Mouse (Mus musculus) monocyte, adult 5-6 weeks (primary cell): ENCODE results near the gene Plod3. TPM values are rescaled to one million over a fixed set of nuclear protein-coding genes. Genes with fewer than 3 reads are reported as not detected.

Source experiments
- ATAC-seq: fragments of 153-309, 156-312 bp; replicated peaks from 2 replicates; pipeline ENCODE4 v1.8.0; 2017; ENCODE audit warnings: mild to moderate bottlenecking; ENCODE audit not compliant: low TSS enrichment, insufficient number of reproducible peaks, severe bottlenecking, poor library complexity, low FRiP score
- total RNA-seq: library from RNA; stranded (forward); fragments of 200-1000, 200-491, 200-594 nt; gene quantifications from 3 replicates; pipeline ENCODE4 v1.2.3, GENCODE M21; 2017

Plod3 gene
- total RNA-seq, 1 experiment from 2014 or later = 205 TPM

GRCm38 (mm10) chr5:137000612-137001011 is 13.8 kb downstream of the Plod3 start:
- ATAC-seq = no peak

DNA sequence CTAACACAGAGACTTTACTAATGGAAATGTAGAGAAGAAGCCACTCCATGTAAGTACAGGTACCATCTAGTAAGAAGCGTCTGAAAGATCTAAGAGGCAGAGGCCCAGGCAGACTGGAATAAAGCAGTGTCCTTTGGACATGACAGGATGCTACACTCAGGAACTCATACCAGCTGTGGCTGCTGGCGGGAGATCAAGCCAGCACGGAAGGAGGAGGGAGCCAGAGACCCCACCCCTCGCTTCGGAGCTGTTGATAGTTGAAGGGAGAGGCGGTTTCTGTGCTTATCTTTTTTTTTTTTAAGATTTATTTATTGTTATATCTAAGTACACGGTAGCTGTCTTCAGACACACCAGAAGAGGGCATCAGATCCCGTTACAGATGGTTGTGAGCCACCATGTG is 20.5 kb downstream of the Plod3 start:
- ATAC-seq = no peak

DNA sequence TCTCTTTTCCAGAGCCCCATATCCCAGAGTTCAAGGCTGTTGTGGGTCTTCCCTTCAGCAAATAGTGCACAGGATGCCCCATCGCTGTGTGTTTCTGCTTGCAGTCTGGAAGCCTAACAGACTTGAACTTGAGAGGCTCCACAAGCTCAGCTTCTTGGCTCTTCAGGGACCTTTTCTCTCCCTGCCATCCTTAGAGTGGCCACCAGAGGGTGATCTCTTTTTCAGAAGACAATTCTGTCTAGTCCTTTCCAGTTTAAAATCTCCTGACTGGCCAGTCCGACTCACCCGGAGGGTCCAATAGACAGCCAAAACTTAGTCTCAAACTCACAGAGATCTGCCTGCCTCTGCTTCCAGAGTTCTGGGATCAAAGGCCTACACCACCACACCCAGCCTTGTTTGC is 23.2 kb downstream of the Plod3 start:
- no peak for ATAC-seq

- ATAC-seq = no peak
These were observed 25.7 kb downstream of the Plod3 start for GRCm38 (mm10) chr5:137012401-137012950.

DNA sequence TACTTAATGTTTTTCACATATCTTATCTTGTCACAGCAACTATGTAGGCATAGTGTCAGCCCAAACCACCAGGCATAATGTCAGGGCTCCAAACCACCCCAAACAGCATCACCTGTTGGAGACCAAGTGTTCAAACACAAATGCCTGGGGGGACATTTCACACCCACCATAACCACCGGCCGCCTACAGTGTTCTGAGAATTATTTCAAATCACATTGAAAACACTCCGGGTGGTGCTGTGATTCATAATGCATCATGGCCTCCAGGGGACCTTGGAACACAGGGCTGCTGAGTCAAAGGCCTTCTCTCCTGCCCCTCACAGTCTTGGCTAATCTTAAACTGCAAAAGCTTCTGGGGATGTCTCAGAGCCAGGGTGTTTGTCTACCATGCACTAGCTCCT is 29.1 kb downstream of the Plod3 start:
- ATAC-seq = no peak

DNA sequence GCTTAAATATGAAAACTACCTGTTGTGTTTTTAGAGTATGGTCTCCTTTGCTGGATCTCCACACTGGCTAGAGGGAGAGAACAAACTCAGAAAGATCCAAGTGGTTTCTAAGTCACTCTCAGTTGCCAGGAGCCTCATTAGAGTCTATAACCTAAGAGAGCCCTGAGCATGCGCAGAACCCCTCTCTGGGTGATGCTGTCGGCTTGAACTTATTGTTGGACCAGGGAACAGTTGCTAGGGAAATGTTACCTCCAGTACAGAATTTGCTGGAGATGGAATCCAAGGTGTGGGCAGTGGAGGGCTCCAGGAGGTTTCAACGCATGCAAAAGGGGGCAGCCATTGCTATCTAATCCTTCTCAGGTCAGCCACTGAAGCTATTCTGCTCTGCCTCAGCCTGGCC is 37.5 kb downstream of the Plod3 start:
- ATAC-seq = no peak

DNA sequence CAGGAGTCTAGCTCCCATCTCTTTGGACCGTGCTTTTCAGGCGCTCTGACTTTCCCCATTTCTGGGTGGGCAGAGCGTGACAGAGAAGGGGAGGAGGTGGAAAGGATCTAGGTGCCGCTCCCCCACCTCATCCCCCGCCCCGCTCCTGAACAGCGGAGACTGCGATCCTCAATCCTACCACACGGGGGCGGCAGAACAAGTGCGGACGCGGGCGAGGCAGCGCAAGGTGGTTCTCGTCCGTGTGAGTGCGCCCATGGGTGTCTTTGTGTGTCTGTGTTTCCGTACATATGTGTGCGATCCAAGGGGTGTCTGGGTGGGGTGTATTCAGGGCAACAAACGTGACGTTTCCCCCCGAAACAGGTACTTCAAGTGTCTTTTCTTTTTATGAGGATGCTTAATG is 38.3 kb downstream of the Plod3 start:
- peak; percentile 79 for ATAC-seq

- ATAC-seq = no peak
These were observed 39.3 kb downstream of the Plod3 start, which contains the start of gene Vgf for GRCm38 (mm10) chr5:137026092-137026491. Gene Vgf, plus strand, starts transcription at chr5:137026392.

GRCm38 (mm10) chr5:137028561-137029272 is 41.9 kb downstream of the Plod3 start:
- ATAC-seq = no peak

- no peak for ATAC-seq
These were observed 42.4 kb downstream of the Plod3 start for GRCm38 (mm10) chr5:137029273-137029585.

DNA sequence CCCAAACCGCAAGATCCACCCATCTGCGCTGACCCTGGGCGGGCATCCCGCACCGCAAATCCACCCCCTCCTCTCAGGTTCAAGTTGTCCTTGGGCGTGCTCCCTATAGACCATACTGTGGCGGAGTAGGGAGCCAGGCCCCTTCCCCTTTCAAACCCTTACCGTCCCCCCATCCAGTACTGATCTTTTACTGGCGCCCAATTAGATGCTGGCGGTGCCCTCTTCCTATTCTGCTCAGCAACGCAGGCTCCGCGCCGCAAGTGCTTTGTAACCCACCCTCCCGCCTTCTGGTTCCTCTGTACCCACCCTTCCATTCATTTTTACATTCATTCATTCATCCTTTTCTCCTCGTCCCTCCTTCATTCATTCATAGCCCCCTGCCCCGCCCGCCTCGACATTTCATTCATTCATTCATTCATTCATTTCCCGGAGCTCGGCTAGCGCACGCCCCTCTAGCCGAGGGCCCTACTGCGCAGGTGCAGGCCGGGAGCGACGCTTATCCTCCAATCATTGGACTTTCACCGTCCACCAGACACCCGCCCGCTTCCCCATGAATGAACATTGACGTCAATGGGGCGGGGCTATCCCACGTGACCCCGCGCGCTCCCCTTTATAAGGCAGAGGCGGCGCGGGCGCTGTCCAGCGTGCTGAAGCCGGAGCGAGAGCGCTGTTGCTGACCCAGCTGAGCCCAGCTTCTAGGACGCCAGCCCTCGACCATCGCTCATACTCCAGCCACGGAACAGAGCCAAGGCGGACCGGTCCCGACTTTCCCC is 43.0 kb downstream of the Plod3 start:
- ATAC-seq = peak; percentile 82

- ATAC-seq = no peak
These were observed 43.6 kb downstream of the Plod3 start for GRCm38 (mm10) chr5:137030416-137030810.

DNA sequence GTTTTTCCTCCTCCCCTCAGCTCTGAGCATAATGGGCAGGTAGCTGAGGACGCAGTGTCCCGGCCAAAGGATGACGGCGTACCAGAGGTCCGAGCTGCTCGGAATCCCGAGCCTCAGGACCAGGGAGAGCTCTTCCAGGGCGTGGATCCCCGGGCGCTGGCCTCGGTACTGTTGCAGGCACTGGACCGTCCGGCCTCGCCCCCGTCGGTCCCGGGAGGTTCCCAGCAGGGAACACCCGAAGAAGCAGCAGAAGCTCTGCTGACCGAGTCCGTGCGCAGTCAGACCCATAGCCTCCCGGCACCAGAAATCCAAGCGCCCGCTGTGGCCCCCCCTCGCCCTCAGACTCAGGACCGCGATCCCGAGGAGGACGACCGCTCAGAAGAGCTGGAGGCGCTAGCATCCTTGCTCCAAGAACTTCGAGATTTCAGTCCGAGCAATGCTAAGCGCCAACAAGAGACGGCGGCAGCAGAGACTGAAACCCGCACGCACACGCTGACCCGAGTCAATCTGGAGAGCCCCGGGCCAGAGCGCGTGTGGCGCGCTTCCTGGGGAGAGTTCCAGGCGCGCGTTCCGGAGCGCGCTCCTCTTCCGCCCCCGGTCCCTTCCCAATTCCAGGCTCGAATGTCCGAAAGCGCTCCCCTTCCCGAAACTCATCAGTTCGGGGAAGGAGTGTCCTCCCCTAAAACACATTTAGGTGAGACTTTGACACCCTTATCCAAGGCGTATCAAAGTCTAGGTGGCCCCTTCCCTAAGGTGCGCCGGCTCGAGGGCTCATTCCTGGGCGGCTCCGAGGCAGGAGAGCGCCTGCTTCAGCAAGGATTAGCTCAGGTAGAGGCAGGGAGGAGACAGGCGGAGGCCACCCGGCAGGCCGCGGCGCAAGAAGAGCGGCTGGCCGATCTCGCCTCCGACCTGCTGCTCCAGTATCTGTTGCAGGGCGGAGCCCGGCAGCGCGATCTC is 44.5 kb downstream of the Plod3 start:
- ATAC-seq = no peak

DNA sequence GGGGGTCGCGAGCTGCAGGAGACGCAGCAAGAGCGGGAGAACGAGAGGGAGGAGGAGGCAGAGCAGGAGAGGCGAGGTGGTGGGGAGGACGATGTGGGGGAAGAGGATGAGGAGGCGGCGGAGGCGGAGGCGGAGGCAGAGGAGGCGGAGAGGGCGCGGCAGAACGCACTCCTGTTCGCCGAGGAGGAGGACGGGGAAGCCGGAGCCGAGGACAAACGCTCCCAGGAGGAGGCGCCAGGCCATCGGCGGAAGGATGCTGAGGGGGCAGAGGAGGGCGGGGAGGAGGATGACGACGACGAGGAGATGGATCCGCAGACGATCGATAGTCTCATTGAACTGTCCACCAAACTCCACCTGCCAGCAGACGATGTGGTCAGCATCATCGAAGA is 45.2 kb downstream of the Plod3 start:
- no peak for ATAC-seq

- 0 out of 2 replicates have a peak, but pooled peaks have one; percentile 32 for ATAC-seq
These were observed 45.8 kb downstream of the Plod3 start for GRCm38 (mm10) chr5:137032641-137033074.

DNA sequence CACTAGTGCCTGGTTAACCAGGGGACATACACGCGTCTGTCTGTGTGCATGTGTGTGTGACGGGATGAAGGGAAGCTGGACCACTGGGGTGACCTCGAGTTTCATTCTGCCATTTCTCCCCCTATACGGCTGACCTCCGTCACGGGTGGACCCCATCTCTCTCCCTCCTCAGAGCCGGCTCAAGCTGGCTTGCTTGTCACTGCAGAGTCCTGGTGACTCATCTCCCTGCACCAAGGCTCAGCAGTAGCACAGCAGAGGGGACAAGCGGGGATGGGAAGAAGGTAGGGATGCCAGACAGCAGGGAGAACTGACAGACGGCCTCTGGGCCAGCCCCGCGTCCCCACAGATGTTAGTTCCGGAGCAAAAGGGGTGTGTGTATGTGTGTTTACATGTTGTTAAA is 49.4 kb downstream of the Plod3 start:
- ATAC-seq = no peak

DNA sequence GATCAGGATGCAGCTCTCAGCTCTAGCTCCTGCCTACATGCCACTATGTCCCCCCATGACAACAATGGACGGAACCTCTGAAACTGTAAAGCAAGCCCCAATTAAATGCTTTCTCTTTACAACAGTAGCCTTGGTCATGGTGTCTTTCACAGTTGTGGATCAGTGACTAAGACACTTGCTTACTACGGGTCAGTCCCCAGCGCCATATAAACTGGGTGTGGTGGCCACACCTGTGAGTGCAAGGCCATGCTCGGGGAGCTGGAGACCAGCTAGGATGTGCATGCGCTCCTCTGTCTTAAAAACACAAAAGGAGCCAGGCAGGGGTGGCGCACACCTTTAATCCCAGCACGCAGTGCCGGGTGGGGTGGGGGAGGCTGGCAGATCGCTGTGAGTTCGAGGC is 52.6 kb downstream of the Plod3 start:
- ATAC-seq = no peak

- no peak for ATAC-seq
These were observed 54.6 kb downstream of the Plod3 start for GRCm38 (mm10) chr5:137041442-137041841.

GRCm38 (mm10) chr5:137043997-137044396 is 57.2 kb downstream of the Plod3 start:
- ATAC-seq = no peak
